ENCODE assay signal across 14 mouse cellular contexts in the genomic region with DNA sequence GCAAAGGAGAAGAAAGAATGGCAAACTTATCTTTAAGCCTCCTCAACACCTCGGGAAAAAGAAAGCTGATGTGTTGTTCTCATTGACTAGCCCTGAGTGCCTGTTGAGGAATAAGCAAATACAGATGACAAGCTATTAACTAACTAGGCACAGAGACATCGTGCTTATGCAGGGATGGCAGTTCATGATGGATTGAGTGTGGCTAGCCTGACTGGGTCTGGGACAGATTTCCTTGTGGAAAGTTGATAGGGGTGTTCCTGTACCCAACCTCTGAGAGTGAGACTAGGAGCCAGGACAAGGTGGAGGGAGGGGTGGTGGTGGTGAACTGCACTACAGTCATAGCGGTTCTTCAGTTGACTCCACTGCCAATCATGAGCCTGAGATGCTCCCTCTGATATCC.
"Had no signal": no experiment of that assay in that cellular context is flagged by ENCODE, and none has a peak within 500 bp of the region (broad histone marks: within the 10 kb centered on the region; RNA-seq: fewer than 3 reads in every experiment).

No protein-coding gene starts in this region.

- H3K9ac ChIP-seq: midbrain, embryonic 13.5 days; midbrain, embryonic 15.5 days; neural tube, embryonic 12.5 days; stomach, embryonic 15.5 days had no signal

- H3K4me1 ChIP-seq: megakaryocyte, embryonic 14.5 days; midbrain, embryonic 15.5 days; neural tube, embryonic 12.5 days; stomach, embryonic 15.5 days had no signal

- H3K4me3 ChIP-seq: megakaryocyte, embryonic 14.5 days; midbrain, embryonic 13.5 days; midbrain, embryonic 15.5 days; neural tube, embryonic 12.5 days; stomach, embryonic 15.5 days had no signal

- H3K36me3 ChIP-seq: midbrain, embryonic 13.5 days; midbrain, embryonic 15.5 days; neural tube, embryonic 12.5 days; stomach, embryonic 15.5 days had no signal

- H3K9me3 ChIP-seq: midbrain, embryonic 13.5 days; midbrain, embryonic 15.5 days; neural tube, embryonic 12.5 days; stomach, embryonic 15.5 days had no signal

- H3K27ac ChIP-seq: midbrain, embryonic 13.5 days; midbrain, embryonic 15.5 days; neural tube, embryonic 12.5 days; stomach, embryonic 15.5 days; stomach, postnatal 0 days had no signal

- H3K27me3 ChIP-seq: megakaryocyte, embryonic 14.5 days; midbrain, embryonic 13.5 days; midbrain, embryonic 15.5 days; neural tube, embryonic 12.5 days; stomach, embryonic 15.5 days had no signal

- DNase-seq: lung, adult 2 months; lung, postnatal 10 days; lung, postnatal 4 days; right cerebral cortex, postnatal 14 days; thymus, adult 2 months; thymus, postnatal 25 days; thymus, postnatal 4 days had no signal

- H3K4me2 ChIP-seq: midbrain, embryonic 11.5 days; midbrain, embryonic 13.5 days; midbrain, embryonic 15.5 days; neural tube, embryonic 12.5 days; stomach, embryonic 15.5 days had no signal

- ATAC-seq: midbrain, embryonic 13.5 days; midbrain, embryonic 15.5 days had no signal
